Mouse (Mus musculus) ES-Bruce4 (cell line): Measurements from ENCODE around the gene Eef1akmt2.

ENCODE experiments used
- CTCF ChIP-seq: IDR thresholded peaks from one replicate; pipeline ENCODE4 v1.8.1; 2011; ENCODE audit warnings: low read depth, low read length
- POLR2A ChIP-seq: IDR thresholded peaks from one replicate; pipeline ENCODE4 v1.8.1; 2011; ENCODE audit warnings: low read length; ENCODE audit not compliant: insufficient read depth

- TF ChIP-seq POLR2A (no peak), CTCF (no peak)
Measured at GRCm38 (mm10) chr7:132824346-132825022, 28.0 kb downstream of the Eef1akmt2 start.
